Mouse (Mus musculus) liver, embryonic 15.5 days (tissue): Measurements from ENCODE around the gene Gm49384. TPM values are rescaled to one million over a fixed set of nuclear protein-coding genes. Genes with fewer than 3 reads are reported as not detected.

Experiments used
- ATAC-seq: fragments of 200-750 bp; cut with Nextera tagmentation; 2 replicates; pipeline ENCODE4 v1.8.0; 2017; ENCODE audit warnings: moderate number of reproducible peaks, mild to moderate bottlenecking, moderate library complexity; ENCODE audit not compliant: insufficient read depth
- H3K27ac ChIP-seq: fragments of 300-500 bp; sonication (generic); replicated peaks from 2 replicates; pipeline ENCODE4 v1.5.1; 2015; ENCODE audit warnings: mild to moderate bottlenecking, inconsistent platforms
- H3K27me3 ChIP-seq: fragments of 300-500 bp; sonication (generic); 2 replicates; pipeline ENCODE4 v1.6.1; 2015; ENCODE audit warnings: mild to moderate bottlenecking, inconsistent platforms
- H3K36me3 ChIP-seq: fragments of 300-500 bp; sonication (generic); replicated peaks from 2 replicates; pipeline ENCODE4 v1.6.1; 2015; ENCODE audit warnings: moderate library complexity, mild to moderate bottlenecking, inconsistent platforms
- H3K4me1 ChIP-seq: fragments of 300-500 bp; sonication (generic); replicated peaks from 2 replicates; pipeline ENCODE4 v1.6.1; 2015; ENCODE audit warnings: inconsistent platforms
- H3K4me2 ChIP-seq: fragments of 300-500 bp; sonication (generic); 2 replicates; pipeline ENCODE4 v1.6.1; 2015; ENCODE audit warnings: moderate library complexity, mild to moderate bottlenecking, inconsistent platforms
- H3K4me3 ChIP-seq: fragments of 300-500 bp; sonication (generic); replicated peaks from 2 replicates; pipeline ENCODE4 v1.5.1; 2015; ENCODE audit warnings: mild to moderate bottlenecking, inconsistent platforms
- H3K9ac ChIP-seq: fragments of 300-500 bp; sonication (generic); 2 replicates; pipeline ENCODE4 v1.6.1; 2015; ENCODE audit warnings: moderate library complexity, mild to moderate bottlenecking, inconsistent platforms
- H3K9me3 ChIP-seq: fragments of 300-500 bp; sonication (generic); replicated peaks from 2 replicates; pipeline ENCODE4 v1.6.1; 2016; ENCODE audit warnings: inconsistent platforms
- WGBS: fragments of 180-500 bp; shearing (Covaris S2); methylation state at CpG from one replicate; pipeline ENCODE4 v1.1.7; 2015; ENCODE audit warnings: mixed read lengths; ENCODE audit not compliant: insufficient replicate concordance; 5-methylcytosine and 5-hydroxymethylcytosine counted together
- polyA plus RNA-seq: library from polyadenylated mRNA; unstranded; fragments of >200 nt; fragmentation: Nextera tagmentation; extraction: Ambion mirVana; gene quantifications from 2 replicates; pipeline ENCODE4 v1.2.1, GENCODE M21; 2015

The Gm49384 gene
- polyA plus RNA-seq = 16.7 and 17.5 TPM in 2 replicates

- H3K27me3 ChIP-seq = no peaks in the 10 kb centered on the region
- H3K9me3 ChIP-seq = no peaks in the 10 kb centered on the region
- no peak for ATAC-seq
- H3K4me2 ChIP-seq = no peak within 1 kb of the TSS
- H3K36me3 ChIP-seq = peaks cover 78% of the 10 kb centered on the region
- H3K9ac ChIP-seq = no peak within 1 kb of the TSS
- H3K4me3 ChIP-seq = no peak within 1 kb of the TSS
- WGBS = 80% methylated on average over 16 of the region's 16 CpGs
- H3K4me1 ChIP-seq = peaks cover 8% of the 10 kb centered on the region
- no peak within 1 kb of the TSS for H3K27ac ChIP-seq
Measured at GRCm38 (mm10) chr12:69204052-69204833, at the start of gene Gm49384. Gene Gm49384, minus strand, starts transcription at chr12:69204267.

- no peaks in the 10 kb centered on the region for H3K36me3 ChIP-seq
- peaks cover 16% of the 10 kb centered on the region for H3K4me1 ChIP-seq
Measured at GRCm38 (mm10) chr12:69253806-69254205, 49.7 kb upstream of the Gm49384 start.

GRCm38 (mm10) chr12:69250756-69251155 is 46.7 kb upstream of the Gm49384 start:
- WGBS = 32% methylated on average over 8 of the region's 8 CpGs
- ATAC-seq = no peak
- peak overlapping the region; percentile 16; the same call in 1 of the 2 replicates for H3K4me2 ChIP-seq
- no peaks in the 10 kb centered on the region for H3K27me3 ChIP-seq
- H3K9ac ChIP-seq = no peak overlapping the region
- H3K4me1 ChIP-seq = peaks cover 7% of the 10 kb centered on the region
- H3K27ac ChIP-seq = no peak overlapping the region
- H3K4me3 ChIP-seq = no peak overlapping the region
- H3K36me3 ChIP-seq = no peaks in the 10 kb centered on the region
- H3K9me3 ChIP-seq = no peaks in the 10 kb centered on the region

More at GRCm38 (mm10) chr12:69253806-69254205, 49.7 kb upstream of the Gm49384 start:
- Histone ChIP-seq H3K4me3 (no peak overlapping the region), H3K4me2 (no peak overlapping the region), H3K9me3 (no peaks in the 10 kb centered on the region), H3K27me3 (no peaks in the 10 kb centered on the region), H3K27ac (no peak overlapping the region), H3K9ac (no peak overlapping the region)
- WGBS = 78% methylated on average over 1 of the region's 1 CpGs
- ATAC-seq = no peak

- no peak overlapping the region for H3K9ac ChIP-seq
- H3K4me3 ChIP-seq = no peak overlapping the region
- 78% methylated on average over 4 of the region's 4 CpGs for WGBS
- no peak overlapping the region for H3K4me2 ChIP-seq
- no peaks in the 10 kb centered on the region for H3K27me3 ChIP-seq
- ATAC-seq = no peak
- no peak overlapping the region for H3K27ac ChIP-seq
- no peaks in the 10 kb centered on the region for H3K9me3 ChIP-seq
- peaks cover 7% of the 10 kb centered on the region for H3K4me1 ChIP-seq
- H3K36me3 ChIP-seq = no peaks in the 10 kb centered on the region
Measured at GRCm38 (mm10) chr12:69249766-69250165, 45.7 kb upstream of the Gm49384 start.

- Histone ChIP-seq H3K36me3 (no peaks in the 10 kb centered on the region), H3K27me3 (peaks cover 18% of the 10 kb centered on the region; the same call in 1 of the 2 replicates), H3K9ac (peak overlapping the region; percentile 69), H3K4me2 (peak overlapping the region; percentile 98), H3K27ac (peak overlapping the region; percentile 45; the same call in 1 of the 2 replicates), H3K4me1 (peaks cover 20% of the 10 kb centered on the region), H3K9me3 (no peaks in the 10 kb centered on the region), H3K4me3 (peak overlapping the region; percentile 72)
- WGBS = under 1% methylated on average over 64 of the region's 64 CpGs
- peak; percentile 81 for ATAC-seq
Measured at GRCm38 (mm10) chr12:69241771-69242431, 37.8 kb upstream of the Gm49384 start.

- no peaks in the 10 kb centered on the region for H3K36me3 ChIP-seq
- peak overlapping the region; percentile 72 for H3K4me3 ChIP-seq
- 0% methylated on average over 3 of the region's 3 CpGs for WGBS
- no peak; the same call in 1 of the 2 replicates for ATAC-seq
- no peaks in the 10 kb centered on the region for H3K9me3 ChIP-seq
- H3K4me2 ChIP-seq = peak overlapping the region; percentile 98
- H3K27me3 ChIP-seq = peaks cover 18% of the 10 kb centered on the region; the same call in 1 of the 2 replicates
- peaks cover 20% of the 10 kb centered on the region for H3K4me1 ChIP-seq
- peak overlapping the region; percentile 69 for H3K9ac ChIP-seq
- 0 out of 2 replicates have a peak overlapping the region, but pooled peaks have one; percentile 45 for H3K27ac ChIP-seq
Measured at GRCm38 (mm10) chr12:69241405-69241770, 37.3 kb upstream of the Gm49384 start.

- H3K27ac ChIP-seq = peak within 1 kb of the TSS; percentile 45; the same call in 1 of the 2 replicates
- H3K27me3 ChIP-seq = peaks cover 18% of the 10 kb centered on the region; the same call in 1 of the 2 replicates
- peak within 1 kb of the TSS; percentile 69 for H3K9ac ChIP-seq
- no peaks in the 10 kb centered on the region for H3K36me3 ChIP-seq
- no peaks in the 10 kb centered on the region for H3K9me3 ChIP-seq
- peaks cover 20% of the 10 kb centered on the region for H3K4me1 ChIP-seq
- ATAC-seq = no peak
- peak within 1 kb of the TSS; percentile 98 for H3K4me2 ChIP-seq
- peak within 1 kb of the TSS; percentile 72 for H3K4me3 ChIP-seq
- 53% methylated on average over 6 of the region's 6 CpGs for WGBS
Measured at GRCm38 (mm10) chr12:69240876-69241275, 36.8 kb upstream of the Gm49384 start, which contains the start of gene Klhdc1. Gene Klhdc1, plus strand, starts transcription at chr12:69241176.

- WGBS = 32% methylated on average over 3 of the region's 3 CpGs
- no peak overlapping the region for H3K4me2 ChIP-seq
- no peak for ATAC-seq
- no peaks in the 10 kb centered on the region for H3K36me3 ChIP-seq
- peaks cover 18% of the 10 kb centered on the region; the same call in 1 of the 2 replicates for H3K27me3 ChIP-seq
- no peaks in the 10 kb centered on the region for H3K9me3 ChIP-seq
- peaks cover 20% of the 10 kb centered on the region for H3K4me1 ChIP-seq
- no peak overlapping the region for H3K4me3 ChIP-seq
- no peak overlapping the region for H3K27ac ChIP-seq
- no peak overlapping the region for H3K9ac ChIP-seq
Measured at GRCm38 (mm10) chr12:69238284-69238683, 34.2 kb upstream of the Gm49384 start.

- Histone ChIP-seq H3K27me3 (0 out of 2 replicates have a peak, but pooled peaks cover 12% of the 10 kb centered on the region), H3K9ac (no peak overlapping the region), H3K4me1 (peaks cover 3% of the 10 kb centered on the region; the same call in 1 of the 2 replicates), H3K4me2 (no peak overlapping the region), H3K9me3 (no peaks in the 10 kb centered on the region), H3K27ac (no peak overlapping the region), H3K4me3 (no peak overlapping the region), H3K36me3 (no peaks in the 10 kb centered on the region)
- ATAC-seq = no peak
- WGBS = 78% methylated on average over 6 of the region's 6 CpGs
Measured at GRCm38 (mm10) chr12:69235782-69236181, 31.7 kb upstream of the Gm49384 start.

- Histone ChIP-seq H3K27me3 (no peaks in the 10 kb centered on the region), H3K9ac (no peak overlapping the region), H3K4me1 (peaks cover 31% of the 10 kb centered on the region), H3K4me3 (no peak overlapping the region), H3K4me2 (no peak overlapping the region), H3K27ac (no peak overlapping the region), H3K36me3 (peaks cover 18% of the 10 kb centered on the region), H3K9me3 (no peaks in the 10 kb centered on the region)
- WGBS = 56% methylated on average over 2 of the region's 2 CpGs
- ATAC-seq = no peak
Measured at GRCm38 (mm10) chr12:69229251-69229650, 25.2 kb upstream of the Gm49384 start.
